Mouse (Mus musculus): Measurements from ENCODE around the gene Psmd9. TPM values are rescaled to one million over a fixed set of nuclear protein-coding genes. Genes with fewer than 3 reads are reported as not detected.

The Psmd9 gene
- total RNA-seq (2022): 10 to 100 TPM; 24.3 to 36.7 (median 27.7) TPM

GRCm38 (mm10) chr5:123169284-123169683, at the start of gene Psmd9:
Gene Psmd9 (plus strand): TSS chr5:123169413.
- DNase-seq (ENCODE audit: low spot score in 2 of 2): no peak

- peak in 1 of 2 experiments; percentile 6 for DNase-seq (ENCODE audit: low spot score in 2 of 2)
These were observed 48.5 kb upstream of the Psmd9 start for GRCm38 (mm10) chr5:123120624-123121215.

- no peak for DNase-seq (ENCODE audit: low spot score in 2 of 2)
These were observed 47.0 kb upstream of the Psmd9 start for GRCm38 (mm10) chr5:123122181-123122580.

GRCm38 (mm10) chr5:123125105-123125504, 44.1 kb upstream of the Psmd9 start:
- no peak for DNase-seq (ENCODE audit: low spot score in 2 of 2)

- DNase-seq (ENCODE audit: low spot score in 2 of 2): no peak
These were observed 43.4 kb upstream of the Psmd9 start for GRCm38 (mm10) chr5:123125638-123126406.

- no peak for DNase-seq (ENCODE audit: low spot score in 2 of 2)
These were observed 42.2 kb upstream of the Psmd9 start for GRCm38 (mm10) chr5:123127031-123127430.

- DNase-seq (ENCODE audit: low spot score in 2 of 2): peak in 1 of 2 experiments; percentile 14
These were observed 40.6 kb upstream of the Psmd9 start for GRCm38 (mm10) chr5:123128426-123129169.

GRCm38 (mm10) chr5:123129170-123129757, 39.9 kb upstream of the Psmd9 start:
- no peak for DNase-seq (ENCODE audit: low spot score in 2 of 2)

GRCm38 (mm10) chr5:123130030-123130813, 39.0 kb upstream of the Psmd9 start:
- no peak for DNase-seq (ENCODE audit: low spot score in 2 of 2)

- DNase-seq (ENCODE audit: low spot score in 2 of 2): no peak
These were observed 38.4 kb upstream of the Psmd9 start for GRCm38 (mm10) chr5:123130814-123131148.

- peak; percentile 79 to 89 for DNase-seq (ENCODE audit: low spot score in 2 of 2)
These were observed 36.7 kb upstream of the Psmd9 start, which contains the start of gene Rhof for GRCm38 (mm10) chr5:123132308-123133071. Gene Rhof (minus strand): TSS chr5:123132692.

GRCm38 (mm10) chr5:123133083-123133783, 36.0 kb upstream of the Psmd9 start:
- DNase-seq (ENCODE audit: low spot score in 2 of 2): peak; percentile 58 to 94

GRCm38 (mm10) chr5:123133784-123134143, 35.4 kb upstream of the Psmd9 start:
- peak in 1 of 2 experiments; percentile 54 for DNase-seq (ENCODE audit: low spot score in 2 of 2)

- peak in 1 of 2 experiments; percentile 68 for DNase-seq (ENCODE audit: low spot score in 2 of 2)
These were observed 34.9 kb upstream of the Psmd9 start for GRCm38 (mm10) chr5:123134186-123134874.

GRCm38 (mm10) chr5:123134875-123135382, 34.3 kb upstream of the Psmd9 start:
- peak in 1 of 2 experiments; percentile 15 for DNase-seq (ENCODE audit: low spot score in 2 of 2)

GRCm38 (mm10) chr5:123135471-123136360, 33.5 kb upstream of the Psmd9 start:
- peak; percentile 49 to 79 for DNase-seq (ENCODE audit: low spot score in 2 of 2)

GRCm38 (mm10) chr5:123136361-123137043, 32.7 kb upstream of the Psmd9 start:
- DNase-seq (ENCODE audit: low spot score in 2 of 2): peak; percentile 73 to 89
